Mouse (Mus musculus): ENCODE measurements around the gene Stab1. TPM values are rescaled to one million over a fixed set of nuclear protein-coding genes. Genes with fewer than 3 reads are reported as not detected.

Gene Stab1
- total RNA-seq, 4 experiments from 2014 or later, result 5.0 to 9.9 (median 6.0) TPM

DNA sequence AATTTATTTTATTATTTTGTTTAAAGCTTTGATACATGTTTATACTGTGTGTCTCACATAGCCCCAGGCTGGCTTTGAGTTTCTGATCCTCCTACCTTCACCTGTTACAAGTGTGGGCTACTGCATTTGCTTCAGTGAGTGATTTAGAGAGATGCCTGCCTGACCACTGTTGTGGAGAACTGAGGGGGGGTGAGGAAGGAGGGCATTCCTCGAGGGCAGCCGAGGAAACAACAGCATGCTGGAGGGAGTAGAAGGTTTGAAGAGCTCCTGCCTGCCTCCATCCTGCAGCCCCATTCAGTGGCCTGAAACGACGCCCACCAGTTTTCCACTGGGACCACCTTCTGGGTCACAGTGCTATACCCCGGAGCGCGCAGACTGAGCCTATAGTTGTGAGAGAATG is 3.0 kb downstream of the Stab1 start:
- no peak for DNase-seq (ENCODE audit: low spot score in 2 of 2)

DNA sequence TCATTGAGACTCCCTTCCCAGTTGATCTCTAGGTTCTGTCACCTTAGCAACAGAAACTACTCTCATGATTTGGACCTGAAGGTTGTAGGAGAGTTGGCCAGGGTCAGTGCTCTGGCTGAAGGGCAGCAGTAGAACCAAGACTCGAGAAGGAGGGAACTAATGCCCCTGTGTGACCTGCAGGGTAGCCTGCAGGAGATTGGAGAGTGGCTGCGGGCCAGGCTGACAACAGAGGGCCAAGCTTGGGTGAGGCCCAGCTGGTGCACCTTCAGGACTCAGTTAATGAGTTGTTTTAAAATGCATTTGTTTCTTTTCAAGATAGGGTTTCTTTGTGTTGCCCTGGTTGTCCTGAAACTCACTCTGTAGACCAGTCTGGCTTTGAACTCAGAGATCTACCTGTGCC is 3.4 kb downstream of the Stab1 start:
- no peak for DNase-seq (ENCODE audit: low spot score in 2 of 2)

DNA sequence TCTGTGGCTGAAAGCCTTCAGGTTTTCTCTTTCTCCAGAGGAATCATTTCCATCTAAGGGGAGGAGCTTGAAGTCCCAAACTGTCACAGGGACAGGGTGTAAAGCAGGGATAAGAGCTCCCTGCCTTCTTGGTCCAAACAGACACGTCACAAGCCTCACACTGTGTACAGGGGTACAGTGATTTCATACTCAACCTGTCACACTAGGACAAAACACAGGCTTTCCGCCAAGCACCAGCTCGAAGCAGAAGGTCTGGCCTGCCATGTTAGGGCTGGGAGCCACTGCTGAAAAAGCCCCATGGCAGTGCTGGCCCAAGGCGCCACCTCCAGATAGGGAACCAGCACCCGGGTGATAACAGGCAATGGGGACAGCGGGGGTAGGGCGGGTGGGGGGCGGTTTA is 4.4 kb downstream of the Stab1 start:
- no peak for DNase-seq (ENCODE audit: low spot score in 2 of 2)

DNA sequence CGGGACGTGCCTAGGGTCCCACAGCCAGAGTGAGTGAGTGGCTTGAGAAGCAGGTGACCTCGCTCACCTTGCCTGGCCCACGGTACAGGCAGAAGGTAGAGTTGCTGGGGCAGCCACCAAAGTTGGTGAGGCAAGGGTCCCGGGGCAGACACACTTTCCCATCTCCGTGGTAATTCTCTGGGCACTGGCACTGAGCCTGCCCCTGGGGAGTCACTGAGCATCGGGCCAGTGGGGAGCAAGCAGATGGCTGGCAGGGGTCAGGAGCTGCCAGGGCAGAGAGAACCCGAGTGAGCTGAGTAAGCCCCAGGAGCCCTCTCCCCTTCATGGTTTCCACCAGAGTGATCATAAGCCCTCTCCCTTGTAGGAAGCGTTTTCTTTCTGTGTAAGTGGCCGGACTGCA is 6.8 kb downstream of the Stab1 start:
- DNase-seq (ENCODE audit: low spot score in 2 of 2), result no peak

DNA sequence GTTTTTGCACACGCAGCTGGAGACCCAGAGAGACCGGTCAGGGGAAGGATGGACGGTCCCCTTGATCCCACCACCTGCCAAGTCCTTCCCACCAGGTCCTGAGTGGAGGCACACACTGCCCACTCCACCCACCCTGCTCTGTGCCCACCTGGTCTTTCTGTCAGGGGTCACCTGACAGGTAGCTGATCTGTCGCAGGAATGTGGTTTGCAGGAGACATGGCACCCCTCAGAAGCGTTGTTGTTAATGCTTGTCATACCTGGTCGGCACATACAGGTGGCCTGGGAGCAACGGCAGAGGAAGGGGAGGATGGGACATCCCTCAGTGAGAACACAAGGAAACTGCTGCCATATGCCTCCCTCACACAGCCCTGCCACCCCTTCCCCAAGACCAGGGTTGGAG is 7.2 kb downstream of the Stab1 start:
- DNase-seq (ENCODE audit: low spot score in 2 of 2), result no peak

DNA sequence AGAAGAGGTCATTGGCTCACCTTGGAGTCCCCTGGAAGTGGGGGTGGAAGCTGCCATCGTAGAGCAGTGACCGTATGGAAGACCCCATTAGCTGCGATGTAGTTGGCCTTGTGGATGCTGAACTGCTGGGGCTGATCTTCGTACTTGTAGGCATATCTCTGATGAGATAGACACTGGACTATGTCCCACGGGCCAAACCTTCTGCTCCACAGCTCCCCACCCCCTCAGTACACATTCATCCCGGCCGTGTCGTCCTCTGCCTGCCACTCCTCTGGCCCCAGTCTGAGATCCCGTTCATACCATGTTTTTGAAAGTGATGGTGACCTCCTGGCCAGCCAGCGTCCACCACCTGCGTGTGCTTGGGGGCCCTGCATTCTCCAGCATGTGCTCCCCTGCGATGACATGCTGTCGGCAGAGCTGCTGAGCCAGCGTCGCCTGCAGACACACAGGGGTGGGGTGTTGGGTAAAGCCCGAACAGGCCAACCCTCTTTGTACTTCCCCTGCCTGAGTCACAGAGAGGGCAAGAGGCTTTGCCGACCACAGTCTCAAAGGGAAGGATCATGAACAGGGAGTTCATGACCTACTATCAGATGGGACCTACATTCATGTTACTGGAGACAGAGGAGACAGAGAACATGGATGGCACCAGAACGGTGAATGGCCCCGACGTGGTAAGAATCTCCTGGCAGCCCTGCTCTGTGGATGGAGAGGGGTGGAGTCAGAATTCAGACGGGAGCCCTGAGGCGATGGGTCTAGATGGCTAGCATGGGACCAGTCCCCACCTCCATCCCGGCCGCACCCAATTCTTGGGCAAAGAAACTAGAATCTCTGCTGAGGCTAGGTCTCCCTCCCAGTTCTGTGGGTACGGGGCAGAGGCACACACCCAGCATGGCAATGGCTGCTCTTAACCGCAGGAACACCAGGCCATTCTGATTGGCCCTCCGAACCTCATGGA is 8.0 kb downstream of the Stab1 start:
- no peak for DNase-seq (ENCODE audit: low spot score in 2 of 2)

DNA sequence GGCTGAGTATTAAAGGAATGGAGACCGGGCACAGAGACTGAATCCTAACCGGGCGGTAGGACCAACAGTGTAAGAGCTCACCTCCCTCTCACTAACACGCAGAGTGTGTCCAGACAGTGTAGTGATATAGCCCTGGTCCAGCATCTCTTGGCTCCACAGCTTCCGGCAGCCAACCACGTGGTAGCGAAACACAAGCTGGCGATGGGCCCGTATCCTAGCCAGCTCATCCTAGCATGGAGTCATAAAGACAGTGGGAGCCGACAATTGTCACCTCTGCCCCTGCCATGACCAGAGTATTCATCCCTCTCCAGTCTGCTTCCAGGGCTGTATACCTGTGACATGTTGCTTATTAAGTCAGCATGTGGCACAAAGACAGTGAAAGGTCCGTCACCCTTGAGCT is 22.7 kb downstream of the Stab1 start:
- no peak for DNase-seq (ENCODE audit: low spot score in 2 of 2)

DNA sequence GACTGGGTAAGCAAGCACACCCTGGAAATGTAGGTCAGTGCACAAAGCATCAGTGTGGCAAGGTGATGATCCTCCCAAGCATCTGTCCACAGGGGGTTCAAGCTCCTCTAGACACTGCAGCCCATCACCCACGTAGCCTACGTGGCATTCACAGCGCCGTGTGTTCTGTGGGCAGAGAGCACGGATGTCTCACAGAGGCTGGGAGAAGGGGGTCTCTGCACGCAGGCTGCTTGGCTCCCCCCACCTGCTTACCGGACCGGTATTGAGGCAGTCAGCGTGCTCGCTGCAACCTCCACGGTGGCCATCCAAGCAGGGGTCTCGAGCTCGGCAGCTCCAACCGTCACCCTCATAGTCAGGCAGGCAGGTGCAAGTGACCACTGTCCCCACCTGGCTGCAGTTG is 27.4 kb downstream of the Stab1 start:
- no peak for DNase-seq (ENCODE audit: low spot score in 2 of 2)

DNA sequence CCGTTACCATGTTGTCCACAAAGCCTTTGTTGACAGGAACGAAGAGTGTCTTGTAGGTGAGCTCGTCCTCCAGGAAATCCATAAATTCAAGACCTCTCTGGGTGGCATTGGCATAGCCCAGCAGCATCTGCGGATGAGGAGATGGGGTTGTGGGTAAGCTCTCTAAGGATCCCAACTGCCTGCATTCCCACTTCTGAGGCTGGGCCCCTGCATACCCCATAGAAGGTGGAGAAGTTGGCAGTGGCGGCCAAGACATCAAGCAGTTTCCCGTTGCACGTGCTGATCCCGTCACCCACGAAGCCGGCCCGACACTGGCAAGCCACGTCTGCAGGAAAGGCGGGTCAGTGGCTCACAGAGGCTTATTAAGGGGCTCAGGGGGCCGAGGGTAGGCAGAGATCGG is 28.3 kb downstream of the Stab1 start:
- DNase-seq (ENCODE audit: low spot score in 2 of 2), result no peak

DNA sequence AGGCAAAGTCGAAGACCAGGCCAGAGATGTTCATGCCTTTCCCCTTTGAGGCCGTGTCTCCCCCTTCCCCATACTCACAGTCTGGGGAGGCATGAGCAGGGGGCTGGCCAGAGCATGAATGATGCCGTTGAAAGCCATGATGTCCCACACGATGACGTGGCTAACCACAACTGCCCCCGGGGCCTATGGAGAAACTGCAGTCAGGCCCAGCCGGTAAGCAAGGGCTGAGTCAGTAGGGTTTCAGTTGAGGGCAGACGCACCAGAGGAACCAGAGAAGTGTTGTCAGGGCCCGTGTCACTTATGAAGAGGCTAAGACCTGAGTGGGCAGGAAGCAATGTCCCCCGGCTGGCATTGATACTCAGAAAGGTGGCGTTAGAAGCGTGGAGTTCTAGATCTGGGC is 28.8 kb downstream of the Stab1 start:
- no peak for DNase-seq (ENCODE audit: low spot score in 2 of 2)

DNA sequence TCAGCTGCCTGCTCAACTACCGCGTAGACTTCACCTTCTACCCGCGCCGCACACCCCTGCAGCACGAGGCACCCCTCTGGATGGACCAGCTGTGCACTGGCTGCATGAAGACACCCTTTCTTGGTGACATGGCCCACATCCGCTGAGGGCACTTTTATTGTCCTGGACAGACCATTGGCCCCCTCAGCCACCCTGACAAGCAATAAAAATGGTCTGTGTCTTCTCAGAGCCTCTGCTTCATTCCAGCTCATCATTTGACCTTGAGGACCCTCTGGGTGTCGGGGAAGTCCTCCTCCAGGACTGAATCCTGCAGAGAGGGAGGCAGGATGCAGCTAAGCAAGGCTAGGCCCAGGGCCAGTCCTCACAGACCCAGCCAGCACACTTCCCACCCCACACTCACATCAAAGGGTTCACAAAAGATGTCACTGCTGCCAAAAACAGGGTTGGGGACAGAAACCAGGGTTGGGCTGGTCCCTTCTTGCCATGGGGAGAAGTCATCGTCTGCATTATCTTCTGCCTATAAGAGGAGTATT is 29.5 kb downstream of the Stab1 start:
- no peak for DNase-seq (ENCODE audit: low spot score in 2 of 2)

DNA sequence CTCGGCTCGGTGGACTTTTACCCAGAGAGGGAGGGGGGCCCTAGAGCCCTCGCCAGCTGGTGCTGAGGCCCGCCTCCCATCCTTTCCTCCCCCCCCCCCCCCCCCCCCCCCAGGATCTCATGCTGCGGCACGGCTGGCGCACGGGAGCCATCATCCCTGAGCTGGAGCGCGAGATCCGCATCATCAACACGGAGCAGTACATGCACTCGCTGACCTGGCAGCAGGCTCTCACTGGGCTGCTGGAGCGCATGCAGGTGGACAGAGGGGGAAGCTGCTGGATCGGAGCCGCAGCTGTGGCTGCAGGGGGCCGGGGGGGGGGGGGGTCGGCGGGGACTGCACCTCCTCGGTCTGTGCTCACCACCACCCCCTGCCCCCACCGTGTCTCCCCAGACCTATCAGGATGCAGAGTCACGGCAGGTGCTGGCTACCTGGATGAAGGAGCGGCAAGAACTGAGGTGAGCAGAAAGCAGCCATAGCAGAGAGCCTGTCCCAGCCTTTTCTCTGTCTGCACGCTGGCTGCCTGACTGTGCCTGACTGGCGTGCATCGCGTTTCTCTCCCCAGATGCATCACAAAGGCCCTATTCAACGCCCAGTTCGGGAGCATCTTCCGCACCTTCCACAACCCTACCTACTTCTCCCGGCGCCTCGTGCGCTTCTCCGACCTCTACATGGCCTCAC is 30.1 kb downstream of the Stab1 start:
- no peak for DNase-seq (ENCODE audit: low spot score in 2 of 2)

DNA sequence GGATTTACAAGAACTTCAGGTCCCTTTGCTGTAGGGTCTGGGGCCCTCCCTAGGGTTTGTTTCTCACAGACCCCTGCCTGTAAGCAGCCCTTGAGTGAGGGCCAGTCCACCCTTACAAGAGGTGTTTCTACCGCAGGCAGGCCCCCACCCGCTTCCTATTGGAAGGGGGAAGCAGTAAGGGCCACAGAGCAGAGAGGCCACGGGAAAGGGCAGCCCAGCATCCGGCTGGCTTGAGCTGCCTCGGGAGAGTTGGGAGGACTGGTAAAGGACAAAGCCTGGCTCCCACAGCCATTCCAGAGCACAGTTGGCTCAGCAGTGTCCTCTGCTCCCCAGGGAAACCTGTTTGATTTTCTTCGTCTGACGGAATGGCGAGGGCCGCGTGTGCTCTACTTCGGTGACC is 30.6 kb downstream of the Stab1 start:
- DNase-seq (ENCODE audit: low spot score in 2 of 2), result no peak

DNA sequence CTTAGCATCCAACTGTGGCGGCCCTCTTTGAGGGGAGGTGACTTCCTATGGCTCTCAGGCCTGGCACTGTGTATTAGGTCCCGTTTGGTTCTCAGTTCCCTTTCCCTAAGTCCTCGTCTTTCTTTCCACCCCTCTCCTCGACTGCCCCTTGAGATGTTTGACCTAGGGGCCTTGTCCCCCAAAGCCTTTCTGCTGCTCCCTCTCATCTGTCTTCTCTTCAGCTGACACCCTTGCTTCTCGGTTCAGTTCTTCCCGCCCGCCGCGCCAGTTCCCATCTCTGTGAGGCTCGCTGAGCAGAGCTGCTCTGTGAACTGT is 31.2 kb downstream of the Stab1 start:
- no peak for DNase-seq (ENCODE audit: low spot score in 2 of 2)

DNA sequence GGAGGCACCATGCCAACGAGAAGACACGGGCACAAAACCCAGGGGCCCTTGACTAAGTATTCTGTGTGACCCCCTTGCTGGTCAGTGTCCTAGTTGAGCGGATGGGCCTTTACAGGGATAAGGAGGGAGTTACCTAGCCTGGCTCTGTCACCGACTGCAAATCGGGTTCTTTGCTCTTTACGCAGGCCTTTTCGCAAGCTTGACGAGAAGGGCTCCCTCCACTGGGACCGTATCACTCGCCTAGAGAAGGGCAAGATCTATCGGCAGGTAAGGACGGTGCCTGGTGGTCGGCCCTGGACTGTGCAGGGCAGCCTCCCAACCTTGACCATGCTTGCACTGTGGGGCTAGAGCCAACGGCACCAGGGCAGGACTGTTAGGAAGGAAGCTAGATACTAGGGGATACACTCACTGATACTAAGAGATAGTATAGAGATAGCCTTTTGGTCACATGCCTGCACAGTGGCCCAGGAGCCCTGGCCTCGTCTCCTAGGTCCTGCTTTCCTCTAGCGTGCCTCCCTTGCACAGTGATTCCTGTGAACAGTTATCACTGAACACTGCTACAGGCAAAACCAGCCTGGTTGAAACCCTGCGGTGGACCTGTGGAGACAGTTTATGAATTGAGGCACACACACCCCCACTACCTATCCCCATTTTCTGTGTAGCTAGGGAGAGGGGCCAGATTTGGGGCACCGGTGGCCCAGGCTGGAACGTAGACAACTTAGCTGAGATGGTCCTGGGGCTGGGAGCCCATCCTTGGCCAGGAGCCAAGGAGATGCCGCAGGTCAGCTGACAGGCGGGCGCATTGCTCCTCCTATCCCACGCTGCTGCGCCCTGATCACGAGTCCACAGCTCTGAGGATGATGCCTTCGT is 31.8 kb downstream of the Stab1 start:
- DNase-seq (ENCODE audit: low spot score in 2 of 2), result no peak

DNA sequence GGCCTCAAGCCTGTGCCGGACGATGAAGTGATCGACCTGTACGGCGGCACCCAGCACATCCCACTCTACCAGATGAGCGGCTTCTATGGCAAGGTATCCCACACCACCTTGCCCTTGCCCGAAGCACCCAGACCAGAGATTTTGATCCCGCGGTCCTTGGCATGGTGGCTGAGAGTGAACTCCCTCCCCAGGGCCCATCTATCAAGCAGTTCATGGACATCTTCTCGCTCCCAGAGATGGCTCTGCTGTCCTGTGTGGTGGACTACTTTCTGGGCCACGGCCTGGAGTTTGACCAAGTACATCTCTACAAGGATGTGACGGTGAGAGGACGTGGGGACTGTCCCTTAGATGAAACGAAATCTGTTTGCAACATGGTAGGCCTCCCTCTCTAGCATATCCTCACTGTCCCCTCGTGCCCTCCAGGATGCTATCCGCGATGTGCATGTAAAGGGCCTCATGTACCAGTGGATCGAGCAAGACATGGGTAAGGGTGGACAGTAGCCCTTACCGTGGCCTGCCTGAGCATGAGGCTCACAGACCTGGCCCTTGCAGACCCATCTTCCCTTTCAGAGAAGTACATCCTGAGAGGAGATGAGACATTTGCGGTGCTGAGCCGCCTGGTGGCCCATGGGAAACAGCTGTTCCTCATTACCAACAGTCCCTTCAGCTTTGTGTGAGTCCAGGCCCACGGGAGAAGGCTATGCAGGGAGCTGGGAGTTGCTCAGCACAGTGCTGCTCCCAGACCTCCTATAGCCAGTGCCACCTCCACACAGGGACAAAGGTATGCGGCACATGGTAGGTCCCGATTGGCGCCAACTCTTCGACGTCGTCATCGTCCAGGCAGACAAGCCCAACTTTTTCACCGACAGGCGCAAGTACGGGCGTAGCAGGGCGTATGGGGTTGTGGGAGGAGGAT is 32.7 kb downstream of the Stab1 start:
- DNase-seq (ENCODE audit: low spot score in 2 of 2), result no peak

DNA sequence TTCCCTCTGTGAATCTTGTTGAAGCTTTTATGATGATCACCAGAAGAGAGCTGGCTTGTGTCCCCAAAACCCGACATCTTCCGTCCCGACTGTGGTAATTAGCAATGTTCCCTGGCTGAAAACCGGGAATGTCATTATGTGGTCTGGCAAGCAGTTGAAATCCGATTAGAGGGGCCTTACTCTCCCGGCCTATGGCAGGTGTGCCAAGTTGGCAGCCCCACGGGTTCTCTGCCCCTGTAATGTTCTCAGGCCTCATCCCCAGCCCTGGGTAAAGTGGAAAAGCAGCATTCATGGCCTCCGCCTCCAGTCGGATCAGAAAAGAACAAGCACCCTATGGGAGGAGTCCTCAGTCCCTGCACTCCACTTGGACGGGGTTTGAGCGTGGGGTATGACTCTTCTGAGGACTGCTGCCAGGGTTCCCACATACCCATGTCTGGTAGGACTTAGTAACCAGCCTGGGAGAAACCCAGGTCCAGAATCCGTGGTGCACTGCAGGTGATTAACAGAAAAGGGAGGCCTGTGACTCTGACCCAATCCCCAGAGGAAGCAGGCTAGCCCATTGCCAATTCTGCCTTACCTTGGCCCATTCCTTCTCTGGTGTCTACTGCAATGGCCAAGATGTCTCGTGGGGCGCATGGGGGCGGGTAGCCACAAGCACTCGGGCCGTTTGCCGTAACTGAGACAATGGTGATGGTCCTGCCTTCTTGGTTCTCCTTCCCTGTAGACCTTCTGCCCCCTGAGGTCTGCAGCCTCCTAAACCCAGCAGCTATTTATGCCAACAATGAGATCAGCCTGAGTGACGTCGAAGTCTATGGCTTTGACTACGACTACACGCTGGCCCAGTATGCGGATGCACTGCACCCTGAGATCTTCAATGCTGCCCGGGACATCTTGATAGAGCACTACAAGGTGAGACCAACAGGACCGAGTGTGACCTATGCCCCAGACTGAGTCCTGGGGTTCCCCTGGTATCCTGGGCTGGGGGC is 34.1 kb downstream of the Stab1 start:
- no peak for DNase-seq (ENCODE audit: low spot score in 2 of 2)

DNA sequence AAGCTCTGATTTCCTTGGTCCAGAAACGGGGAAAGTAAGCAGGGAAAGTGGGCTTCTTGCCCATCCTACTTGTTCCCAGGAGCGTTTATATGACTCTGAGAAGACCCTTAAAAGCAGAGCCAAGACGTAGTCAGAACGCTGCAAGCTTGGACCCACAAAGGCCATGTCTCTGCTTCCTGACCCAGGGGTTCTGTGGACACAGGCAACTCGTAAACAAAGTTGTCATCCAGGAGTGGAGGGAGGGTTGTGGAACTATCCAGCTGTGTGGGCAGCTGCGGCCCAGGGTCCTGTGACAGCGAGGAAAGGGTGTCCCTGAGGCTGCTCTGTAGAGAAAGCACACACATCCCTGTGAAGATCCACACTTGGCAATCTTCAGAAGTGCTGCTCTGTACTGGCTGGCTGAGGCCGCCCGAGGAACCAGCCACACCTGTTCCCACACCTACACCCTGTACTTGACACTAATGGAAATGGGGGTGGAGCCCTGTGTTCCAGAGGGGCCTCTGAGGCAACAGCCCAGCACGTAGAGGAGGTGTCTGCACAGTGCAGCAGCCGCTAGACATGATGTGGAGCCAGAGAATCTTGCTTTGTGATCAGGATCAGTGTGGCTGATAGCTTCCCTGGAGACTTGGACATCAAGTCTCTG is 35.3 kb downstream of the Stab1 start:
- DNase-seq (ENCODE audit: low spot score in 2 of 2), result no peak

DNA sequence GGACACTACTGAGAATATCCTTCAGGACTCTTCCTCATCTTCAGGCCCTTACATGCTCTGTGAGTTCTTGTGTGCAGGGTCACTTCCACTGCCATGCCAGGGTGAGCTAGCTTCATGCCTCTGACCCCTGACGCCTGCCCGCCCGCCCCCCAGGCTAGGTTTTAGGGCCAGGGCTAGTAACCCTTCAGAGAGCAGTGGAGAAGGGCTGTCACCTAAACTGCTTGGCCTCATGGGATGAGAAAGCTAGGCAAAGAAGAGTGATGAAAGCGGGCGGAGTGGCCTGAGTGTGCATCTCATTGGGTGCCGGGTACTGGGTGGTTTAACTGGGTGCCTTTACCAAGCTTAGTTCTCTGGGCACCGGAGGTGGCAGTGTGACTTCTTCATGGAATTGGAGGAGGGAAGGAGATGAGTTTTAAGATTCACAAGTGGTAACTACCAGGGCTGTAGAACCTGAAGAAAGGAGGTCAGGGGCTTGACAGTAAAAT is 35.9 kb downstream of the Stab1 start:
- DNase-seq (ENCODE audit: low spot score in 2 of 2), result no peak
